Mouse (Mus musculus): ENCODE measurements at regions not wholly inside any gene's neighbourhood (a gene's known extent, or its start where the extent isn't known, plus 50 kb on each side); places are given as distances from the start of the nearest gene placed in this dataset.
"Not testable (repeated sequence)": the region's sequence is repeated elsewhere in the genome, so short reads cannot be mapped to it uniquely, and the experiment has no call there.

- no peak for DNase-seq (ENCODE audit: low spot score in 2 of 2)
Observed at GRCm38 (mm10) chrX:76077781-76078180, 186.3 kb upstream of the Cldn34b3 start.

GRCm38 (mm10) chrX:76082670-76083069, 181.4 kb upstream of the Cldn34b3 start:
- peak in 1 of 2 experiments; percentile 2 for DNase-seq (ENCODE audit: low spot score in 2 of 2)

- no peak for DNase-seq (ENCODE audit: low spot score in 2 of 2)
Observed at GRCm38 (mm10) chrX:76110763-76111474, 153.2 kb upstream of the Cldn34b3 start.

GRCm38 (mm10) chrX:76116086-76116485, 148.0 kb upstream of the Cldn34b3 start:
- DNase-seq (ENCODE audit: low spot score in 2 of 2): no peak

- DNase-seq (ENCODE audit: low spot score in 2 of 2): no peak
Observed at GRCm38 (mm10) chrX:76116562-76116961, 147.5 kb upstream of the Cldn34b3 start.

GRCm38 (mm10) chrX:76120936-76121335, 143.2 kb upstream of the Cldn34b3 start:
- no peak for DNase-seq (ENCODE audit: low spot score in 2 of 2)

GRCm38 (mm10) chrX:76123355-76123754, 140.7 kb upstream of the Cldn34b3 start:
- DNase-seq (ENCODE audit: low spot score in 2 of 2): no peak

GRCm38 (mm10) chrX:76137729-76138128, 126.4 kb upstream of the Cldn34b3 start:
- DNase-seq (ENCODE audit: low spot score in 2 of 2): no peak

- no peak for DNase-seq (ENCODE audit: low spot score in 2 of 2)
Observed at GRCm38 (mm10) chrX:76141022-76141421, 123.1 kb upstream of the Cldn34b3 start.

GRCm38 (mm10) chrX:76174806-76175205, 89.3 kb upstream of the Cldn34b3 start:
- DNase-seq (ENCODE audit: low spot score in 2 of 2): not testable (repeated sequence)

GRCm38 (mm10) chrX:76181446-76182148, 82.5 kb upstream of the Cldn34b3 start:
- DNase-seq (ENCODE audit: low spot score in 2 of 2): peak; percentile 11 to 19

- DNase-seq (ENCODE audit: low spot score in 2 of 2): no peak
Observed at GRCm38 (mm10) chrX:76200607-76201006, 63.5 kb upstream of the Cldn34b3 start.

- DNase-seq (ENCODE audit: low spot score in 2 of 2): peak in 1 of 2 experiments; percentile 18
Observed at GRCm38 (mm10) chrX:76201366-76201765, 62.7 kb upstream of the Cldn34b3 start.
